Mouse (Mus musculus) limb, embryonic 14.5 days (tissue): ENCODE data around the gene Gsn. TPM values are rescaled to one million over a fixed set of nuclear protein-coding genes. Genes with fewer than 3 reads are reported as not detected.
A peak's percentile ranks its signal among the peaks of the same experiment; 100 is the strongest.

Experiments used
- ATAC-seq: fragments of 200-750 bp; cut with Nextera tagmentation; 2 replicates; pipeline ENCODE4 v1.8.0; 2017; ENCODE audit warnings: low read depth, moderate number of reproducible peaks, moderate TSS enrichment; ENCODE audit not compliant: low FRiP score
- DNase-seq: peaks from one replicate; pipeline ENCODE4 v3.0.0-alpha.2; 2015; ENCODE audit warnings: low spot score
- H3K27ac ChIP-seq: fragments of 300-500 bp; sonication (generic); replicated peaks from 2 replicates; pipeline ENCODE4 v1.5.1; 2014; ENCODE audit warnings: low read depth, mild to moderate bottlenecking, low read length, moderate library complexity, mixed read lengths
- H3K27me3 ChIP-seq: fragments of 300-500 bp; sonication (generic); 2 replicates; pipeline ENCODE4 v1.6.1; 2014; ENCODE audit warnings: low read length, mixed read lengths; ENCODE audit not compliant: control insufficient read depth, insufficient read depth
- H3K36me3 ChIP-seq: fragments of 300-500 bp; sonication (generic); 2 replicates; pipeline ENCODE4 v1.6.1; 2014; ENCODE audit warnings: mild to moderate bottlenecking, low read length, moderate library complexity, mixed read lengths; ENCODE audit not compliant: control insufficient read depth, insufficient read depth
- H3K4me1 ChIP-seq: fragments of 300-500 bp; sonication (generic); 2 replicates; pipeline ENCODE4 v1.6.1; 2014; ENCODE audit warnings: antibody characterized with exemption, low read length, mixed read lengths; ENCODE audit not compliant: control insufficient read depth, insufficient read depth
- H3K4me2 ChIP-seq: fragments of 300-500 bp; sonication (generic); replicated peaks from 2 replicates; pipeline ENCODE4 v1.6.1; 2014; ENCODE audit warnings: low read depth, mild to moderate bottlenecking, low read length, moderate library complexity; ENCODE audit not compliant: severe bottlenecking
- H3K4me3 ChIP-seq: fragments of 300-500 bp; sonication (generic); replicated peaks from 2 replicates; pipeline ENCODE4 v1.5.1; 2014; ENCODE audit warnings: low read length
- H3K9ac ChIP-seq: fragments of 300-500 bp; sonication (generic); 2 replicates; pipeline ENCODE4 v1.6.1; 2014; ENCODE audit warnings: mild to moderate bottlenecking, low read depth, low read length, moderate library complexity; ENCODE audit not compliant: severe bottlenecking
- H3K9me3 ChIP-seq: fragments of 300-500 bp; sonication (generic); 2 replicates; pipeline ENCODE4 v1.6.1; 2016; ENCODE audit warnings: low read length; ENCODE audit not compliant: control insufficient read depth
- POLR2A ChIP-seq: fragments of 200-500 bp; IDR thresholded peaks from 2 replicates; pipeline ENCODE4 v1.8.0; 2012; ENCODE audit warnings: inconsistent platforms, mild to moderate bottlenecking, moderate library complexity, borderline replicate concordance; ENCODE audit not compliant: insufficient read depth, insufficient read length; ENCODE audit errors: extremely low read depth
- WGBS: fragments of 180-500 bp; shearing (Covaris S2); extraction: QIAGEN DNeasy Blood & Tissue Kit; methylation state at CpG from one replicate; pipeline ENCODE4 v1.1.7; 2014; 5-methylcytosine and 5-hydroxymethylcytosine counted together
- polyA plus RNA-seq, 2 experiments: library from polyadenylated mRNA; depleted of rRNA in 1 of 2; stranded (reverse) in 1 of 2; unstranded in 1 of 2; fragments of >200 nt; fragmentation: Nextera tagmentation in 1 of 2; extraction: Ambion mirVana in 1 of 2; gene quantifications; 2 replicates each; pipeline versions ENCODE4 v1.2.1 to v1.2.3; 2012 to 2014

Gsn gene
- polyA plus RNA-seq, 2 experiments: 160 to 214 TPM

DNA sequence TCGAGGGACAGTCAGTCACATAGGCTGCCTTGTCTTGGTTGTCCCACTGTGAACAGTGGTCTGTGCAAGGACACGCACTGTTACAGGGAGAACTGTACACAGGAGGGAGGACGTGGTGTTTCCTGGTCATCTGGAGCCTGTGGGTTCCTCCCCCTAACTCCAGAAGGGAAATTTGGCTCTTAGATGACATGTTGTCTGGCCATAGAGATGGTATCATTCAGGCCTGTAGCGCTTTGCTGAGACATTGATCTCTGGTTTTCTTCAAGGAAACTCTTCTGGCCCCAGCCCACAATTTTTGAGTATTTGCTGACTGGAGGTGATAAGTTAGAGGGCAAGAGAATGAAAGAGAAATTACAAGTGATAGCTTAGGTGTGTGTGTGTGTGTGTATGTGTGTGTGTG, 2.4 kb downstream of the Gsn start:
- ATAC-seq (no peak), DNase-seq (no peak)
- no peak for TF ChIP-seq POLR2A
- H3K4me1 ChIP-seq: peaks cover 28% of the 10 kb centered on the region
- H3K9me3 ChIP-seq: no peaks in the 10 kb centered on the region
- H3K9ac ChIP-seq: no peak overlapping the region
- no peak overlapping the region for H3K4me2 ChIP-seq
- peaks cover 8% of the 10 kb centered on the region; the same call in 1 of the 2 replicates for H3K27me3 ChIP-seq
- no peak overlapping the region for H3K4me3 ChIP-seq
- H3K27ac ChIP-seq: no peak overlapping the region
- H3K36me3 ChIP-seq: no peaks in the 10 kb centered on the region
- WGBS: 82% methylated on average over 4 of the region's 4 CpGs

DNA sequence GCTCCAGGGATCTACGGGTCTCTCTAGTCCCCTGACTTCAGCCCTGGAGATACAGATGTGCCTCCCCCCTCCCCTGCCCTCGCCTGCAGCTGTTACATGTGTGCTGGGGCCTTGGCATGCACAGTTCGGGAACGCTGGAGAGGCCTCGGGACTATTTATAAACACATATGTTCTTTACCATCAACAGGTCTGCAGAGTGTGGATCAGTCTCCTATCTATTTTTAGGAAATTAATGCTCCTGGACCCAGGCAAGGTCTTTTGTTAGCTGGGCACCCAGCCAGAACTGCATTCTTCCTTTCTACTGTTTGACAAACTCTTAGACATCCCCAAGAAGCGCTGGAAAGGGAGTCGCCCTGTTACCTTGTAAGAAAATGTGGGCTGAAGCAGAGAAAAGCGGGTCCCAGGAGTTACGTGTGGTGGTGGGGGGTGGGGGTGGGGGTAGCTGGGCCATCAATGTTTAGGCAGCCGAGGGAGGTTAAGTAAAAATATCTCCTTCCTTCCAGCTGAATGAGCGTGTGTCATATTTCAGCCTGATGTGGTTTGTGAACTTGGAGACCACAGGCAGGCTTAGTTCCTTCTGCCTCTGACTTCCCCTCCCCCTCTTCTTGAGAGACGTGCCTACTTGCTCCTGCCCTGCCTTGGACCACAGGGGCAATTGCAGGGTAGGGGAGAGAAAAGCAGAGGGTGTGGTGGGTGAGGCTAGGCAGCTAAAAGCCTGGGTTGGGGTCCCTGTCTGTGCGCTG, 3.3 kb downstream of the Gsn start:
- peak; percentile 60 for ATAC-seq
- TF ChIP-seq POLR2A: no peak
- DNase-seq: peak; percentile 68
- Histone ChIP-seq H3K9ac (no peak overlapping the region), H3K27ac (peak overlapping the region; percentile 55), H3K4me1 (peaks cover 28% of the 10 kb centered on the region), H3K9me3 (no peaks in the 10 kb centered on the region), H3K36me3 (no peaks in the 10 kb centered on the region), H3K4me2 (peak overlapping the region; percentile 11; the same call in 1 of the 2 replicates), H3K4me3 (no peak overlapping the region), H3K27me3 (0 out of 2 replicates have a peak, but pooled peaks cover 3% of the 10 kb centered on the region)
- WGBS: 24% methylated on average over 13 of the region's 13 CpGs

DNA sequence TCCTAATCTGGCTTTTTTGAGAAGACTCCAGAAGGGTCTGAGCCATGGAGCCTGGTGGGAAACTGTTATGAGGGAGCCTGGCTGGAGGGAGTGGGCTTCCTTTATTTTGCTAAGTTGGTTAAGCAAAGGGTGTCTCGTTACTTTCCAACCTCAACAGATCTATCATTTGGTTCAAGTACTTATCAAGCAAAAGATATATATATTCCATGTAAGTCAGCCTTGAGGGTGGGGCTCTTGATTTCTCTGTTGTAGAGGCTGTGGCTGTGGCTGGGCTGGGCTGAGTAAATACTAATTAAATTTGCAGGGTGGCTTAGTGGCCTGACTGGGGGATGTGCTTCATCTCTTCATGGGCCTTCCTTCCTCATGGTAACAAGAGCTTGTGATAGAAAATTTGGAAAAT, 4.1 kb downstream of the Gsn start:
- no peak overlapping the region for H3K4me3 ChIP-seq
- no peak overlapping the region for H3K9ac ChIP-seq
- peaks cover 35% of the 10 kb centered on the region for H3K4me1 ChIP-seq
- 63% methylated on average over 1 of the region's 1 CpGs for WGBS
- H3K27me3 ChIP-seq: 0 out of 2 replicates have a peak, but pooled peaks cover 3% of the 10 kb centered on the region
- DNase-seq: no peak
- no peak overlapping the region for H3K27ac ChIP-seq
- no peak for ATAC-seq
- H3K4me2 ChIP-seq: no peak overlapping the region
- no peaks in the 10 kb centered on the region for H3K36me3 ChIP-seq
- TF ChIP-seq POLR2A: no peak
- H3K9me3 ChIP-seq: no peaks in the 10 kb centered on the region

DNA sequence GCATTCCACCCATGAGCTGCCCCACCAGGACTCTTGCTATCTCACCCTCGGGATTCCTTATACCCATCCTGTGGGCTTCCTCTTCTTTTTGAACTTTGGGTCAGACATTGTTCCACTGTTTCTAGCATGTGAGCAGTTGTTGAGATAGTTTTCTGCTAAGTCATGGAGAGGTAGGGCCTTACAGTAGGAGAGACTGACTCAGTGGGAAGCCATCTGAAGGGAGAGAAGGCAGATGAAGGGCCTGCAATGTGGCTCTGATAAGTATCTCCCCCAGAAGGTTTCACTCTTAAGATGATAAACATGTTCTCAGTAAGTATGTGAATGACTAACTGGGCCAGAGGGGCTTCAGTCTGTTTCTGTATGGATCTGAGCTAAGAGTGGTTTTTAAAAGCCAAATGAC, 7.9 kb downstream of the Gsn start:
- Histone ChIP-seq H3K9ac (no peak overlapping the region), H3K9me3 (no peaks in the 10 kb centered on the region), H3K4me1 (peaks cover 30% of the 10 kb centered on the region), H3K27ac (no peak overlapping the region), H3K4me3 (no peak overlapping the region), H3K36me3 (no peaks in the 10 kb centered on the region), H3K27me3 (no peaks in the 10 kb centered on the region), H3K4me2 (no peak overlapping the region)
- WGBS: 88% methylated on average over 1 of the region's 1 CpGs
- DNase-seq: no peak
- TF ChIP-seq POLR2A: no peak
- no peak for ATAC-seq

DNA sequence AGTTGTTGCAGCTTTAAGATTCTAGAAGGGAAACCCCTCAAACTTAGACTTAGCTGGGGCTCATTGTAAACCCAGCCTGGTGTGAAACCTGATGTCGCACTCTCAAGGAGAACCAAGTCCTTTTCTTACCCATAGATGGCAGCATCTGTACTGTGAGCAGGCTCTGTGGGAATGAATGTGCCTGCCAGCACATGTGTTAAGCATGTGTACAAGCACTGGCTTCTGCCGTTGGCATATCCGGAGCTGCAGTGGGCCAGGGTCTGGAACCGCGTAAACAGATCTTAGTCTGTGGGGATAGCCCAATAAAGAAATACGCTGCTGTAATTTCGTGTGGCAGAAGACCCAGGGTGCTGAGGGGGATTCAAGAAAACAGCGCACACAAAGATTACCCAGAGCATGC, 9.1 kb downstream of the Gsn start:
- TF ChIP-seq POLR2A: no peak
- no peaks in the 10 kb centered on the region for H3K27me3 ChIP-seq
- peak; percentile 88 for DNase-seq

DNA sequence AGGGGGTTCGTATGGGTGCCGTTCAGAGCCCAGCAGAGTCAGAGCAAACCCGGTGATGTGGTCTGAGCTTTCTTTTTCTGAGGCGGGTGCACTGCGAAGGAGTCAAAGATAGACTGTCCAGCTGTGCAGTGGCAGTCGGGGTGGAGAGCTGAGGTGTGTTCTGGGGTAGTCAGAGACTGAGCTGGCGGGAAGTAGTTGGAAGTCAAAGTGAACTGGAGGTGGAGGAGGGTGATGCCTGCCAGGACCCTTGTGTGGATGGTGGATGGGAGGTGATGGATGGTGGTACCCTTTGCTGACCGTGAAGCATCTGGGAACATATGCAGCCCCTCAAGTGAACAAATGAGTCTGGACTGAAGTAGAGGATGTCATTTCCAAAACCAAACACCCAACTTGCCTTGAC, 9.6 kb downstream of the Gsn start:
- DNase-seq: no peak
- peak overlapping the region; percentile 48 for H3K27ac ChIP-seq
- WGBS: 41% methylated on average over 8 of the region's 8 CpGs

More for the DNA sequence above, 9.1 kb downstream of the Gsn start:
- 6% methylated on average over 8 of the region's 8 CpGs for WGBS
- Histone ChIP-seq H3K27ac (peak overlapping the region; percentile 48; the same call in 1 of the 2 replicates), H3K4me3 (no peak overlapping the region), H3K4me1 (peaks cover 32% of the 10 kb centered on the region), H3K4me2 (peak overlapping the region; percentile 34; the same call in 1 of the 2 replicates), H3K36me3 (no peaks in the 10 kb centered on the region), H3K9me3 (no peaks in the 10 kb centered on the region), H3K9ac (no peak overlapping the region)
- peak; percentile 91 for ATAC-seq

More for the DNA sequence above, 9.6 kb downstream of the Gsn start:
- peaks cover 35% of the 10 kb centered on the region for H3K4me1 ChIP-seq
- no peaks in the 10 kb centered on the region for H3K9me3 ChIP-seq
- H3K27me3 ChIP-seq: no peaks in the 10 kb centered on the region
- H3K36me3 ChIP-seq: no peaks in the 10 kb centered on the region
- no peak for ATAC-seq
- H3K9ac ChIP-seq: no peak overlapping the region
- H3K4me2 ChIP-seq: peak overlapping the region; percentile 34; the same call in 1 of the 2 replicates
- TF ChIP-seq POLR2A: no peak
- no peak overlapping the region for H3K4me3 ChIP-seq
